Mouse (Mus musculus) T-helper 1 cell (primary cell): ENCODE data around the gene Sar1b.
"Not testable (repeated sequence)": the region's sequence is repeated elsewhere in the genome, so short reads cannot be mapped to it uniquely, and the experiment has no call there.

Experiments used
- in situ Hi-C: fragments of 300-600 bp; cut with MboI, MseI; formaldehyde crosslinking; loops from one replicate; pipeline ENCODE4 v1.15.1; 2025; ENCODE audit warnings: high pct_unique_total_duplicates

The Sar1b gene

DNA sequence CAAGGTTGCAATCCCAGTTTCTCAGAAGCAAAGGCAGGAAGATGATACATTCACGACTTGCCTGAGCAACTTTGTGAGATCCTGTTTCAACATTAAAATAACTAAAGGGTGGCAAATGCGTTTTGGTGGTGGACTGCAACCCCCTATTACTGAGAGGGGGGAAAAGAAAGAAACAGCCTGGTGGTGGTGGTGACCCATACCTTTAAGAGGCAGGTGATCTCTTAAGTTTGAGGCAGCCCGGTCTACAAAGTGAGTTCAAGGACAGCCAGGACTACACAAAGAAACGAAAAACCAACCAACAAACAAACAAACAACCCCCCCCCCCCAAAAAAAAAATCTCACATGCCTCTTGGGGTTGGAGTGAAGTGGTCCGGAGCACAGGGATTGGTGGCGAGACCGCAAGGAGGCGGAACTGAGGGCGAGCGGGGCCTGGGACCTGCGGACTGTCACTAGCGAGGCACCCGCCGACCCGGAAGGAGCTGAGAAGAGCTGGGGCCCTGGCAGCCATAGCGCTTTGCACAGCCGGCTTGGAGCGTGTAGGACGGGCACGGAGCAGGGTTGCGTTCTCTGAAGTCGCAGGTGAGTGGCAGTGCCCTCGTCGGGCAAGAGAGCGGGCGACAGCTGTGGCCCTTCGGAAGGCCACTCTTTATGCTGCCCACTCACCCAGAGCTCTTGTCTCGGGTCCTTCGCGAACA, at the start of gene Sar1b, which contains the start of gene Sec24a:
Sar1b (plus strand) TSS at position 475 of the 695 bp plus-strand sequence.
Sec24a (minus strand) TSS at position 422 of the 695 bp plus-strand sequence.
- in situ Hi-C loops, result no loop called here

DNA sequence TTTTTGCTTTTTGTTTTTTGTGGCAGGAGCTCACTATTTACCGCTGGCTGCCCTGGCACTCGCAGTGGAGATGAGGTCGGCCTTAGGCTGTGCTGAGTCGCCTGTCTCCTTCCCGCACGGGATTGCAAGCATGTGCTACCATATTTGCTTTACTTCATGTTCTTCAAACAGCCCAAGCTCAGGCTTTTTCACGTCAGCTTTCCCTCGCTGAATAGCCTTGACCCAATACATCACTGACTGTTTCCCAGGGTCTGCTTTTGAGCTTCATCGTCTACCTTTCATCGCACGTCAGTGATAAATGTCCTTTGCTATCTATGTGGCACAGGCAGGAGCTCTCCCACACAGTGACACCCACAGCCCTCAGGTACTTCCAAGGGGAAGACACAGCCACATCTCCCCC, 42.4 kb upstream of the Sar1b start:
- in situ Hi-C loops, result no loop called here

DNA sequence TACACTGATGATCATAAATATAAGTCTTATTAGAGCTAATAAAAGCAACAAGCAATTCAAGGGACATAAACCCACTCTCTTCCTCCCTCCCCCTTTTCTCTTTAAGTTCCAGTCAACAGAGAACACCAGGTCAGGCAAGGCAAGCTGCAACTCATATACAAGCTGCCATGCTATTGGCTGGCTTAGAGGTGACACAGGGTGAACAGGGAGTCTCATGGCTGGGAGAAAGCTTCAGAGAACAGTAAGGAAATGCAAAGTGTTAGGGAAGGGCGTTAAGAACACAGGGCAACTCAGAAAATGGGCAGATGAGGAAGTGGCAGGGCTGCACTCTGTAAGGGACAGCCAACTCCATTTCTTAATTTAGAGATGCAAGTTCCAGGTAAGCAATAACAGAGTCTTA, 30.6 kb upstream of the Sar1b start:
- in situ Hi-C loops, result no loop called here

DNA sequence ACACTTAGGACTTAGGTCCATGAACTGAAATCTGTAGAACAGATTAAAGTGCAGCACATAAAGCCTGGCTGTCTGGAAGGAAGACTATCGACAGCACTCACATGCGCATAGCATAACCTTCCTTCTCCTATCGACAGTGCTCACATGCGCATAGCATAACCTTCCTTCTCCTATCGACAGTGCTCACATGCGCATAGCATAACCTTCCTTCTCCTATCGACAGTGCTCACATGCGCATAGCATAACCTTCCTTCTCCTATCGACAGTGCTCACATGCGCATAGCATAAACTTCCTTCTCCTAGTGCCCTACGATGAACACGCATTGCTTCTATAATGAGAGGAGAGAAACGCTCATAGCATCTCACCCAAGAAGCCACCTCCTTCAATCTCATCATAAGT, 29.3 kb upstream of the Sar1b start:
- in situ Hi-C loops, result not testable (repeated sequence)

DNA sequence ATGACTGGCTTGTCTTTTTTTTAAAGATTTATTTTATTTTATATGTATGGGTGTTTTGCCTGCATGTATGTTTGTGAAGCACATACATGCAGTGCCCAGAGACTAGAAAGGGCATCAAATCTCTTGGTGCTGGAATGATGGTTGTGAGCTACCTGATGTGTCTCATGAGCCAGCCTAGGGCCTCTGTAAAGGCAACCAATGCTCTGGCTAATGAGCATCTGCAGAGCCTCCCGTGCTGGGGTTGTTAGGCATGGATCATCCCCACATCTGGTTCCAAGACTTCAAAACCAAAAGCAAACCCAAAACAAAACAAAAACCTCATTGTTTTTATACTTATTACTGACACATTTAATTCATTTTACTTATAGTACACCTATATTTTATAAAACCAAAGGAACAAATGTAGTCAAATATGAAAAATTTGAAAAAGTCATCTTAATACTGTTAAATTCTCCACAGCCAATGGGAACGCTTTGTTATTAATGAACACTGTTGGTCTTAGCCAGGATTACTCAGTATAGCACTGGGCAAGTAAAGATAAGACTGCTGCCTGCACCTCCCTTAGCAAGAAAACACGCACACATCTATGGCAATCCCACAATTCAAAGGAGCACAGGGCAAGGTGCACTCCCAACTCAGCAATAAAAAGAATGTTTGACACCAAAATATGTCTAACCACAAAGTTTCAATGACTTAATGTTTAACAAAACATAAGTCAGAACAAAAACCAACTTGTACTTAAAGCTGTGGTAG, 24.7 kb upstream of the Sar1b start:
- in situ Hi-C loops, result no loop called here

DNA sequence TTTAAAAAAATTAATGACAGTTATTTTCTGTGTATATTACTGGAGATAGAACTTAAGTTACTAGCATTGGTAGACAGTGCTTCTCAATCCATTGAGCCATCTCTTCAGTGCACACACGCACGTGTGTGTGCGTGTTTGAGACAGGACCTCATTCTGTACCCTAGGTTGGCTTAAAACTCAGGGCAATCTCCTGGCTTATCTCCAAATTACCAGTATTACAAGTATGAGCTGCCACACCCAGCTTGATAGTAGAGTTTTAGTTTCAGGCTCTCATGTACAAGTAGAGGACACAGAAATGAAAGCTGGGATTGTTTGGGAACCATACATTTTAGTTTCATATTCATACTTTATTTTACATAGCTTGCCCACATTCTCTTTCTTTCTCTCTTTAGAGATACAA, 22.8 kb upstream of the Sar1b start:
- in situ Hi-C loops, result no loop called here

DNA sequence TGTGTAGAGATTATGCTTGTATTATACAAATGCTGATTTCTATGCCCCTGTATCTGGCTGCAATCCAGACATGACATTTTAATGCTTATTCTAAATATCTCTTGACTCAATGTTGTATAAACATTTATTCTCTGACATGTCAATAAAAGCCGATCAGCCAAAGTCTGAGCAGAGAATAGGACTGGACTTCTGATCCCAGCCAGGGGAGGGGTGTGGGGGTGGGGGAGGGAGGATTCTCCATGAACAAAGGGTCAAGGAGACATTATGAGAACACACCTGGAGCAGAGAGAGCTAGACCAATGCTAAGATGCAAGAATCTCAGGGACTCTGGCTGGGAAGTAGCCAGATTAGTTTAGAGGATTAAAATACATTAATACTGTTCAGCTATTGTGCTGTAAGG, 17.4 kb upstream of the Sar1b start:
- in situ Hi-C loops, result no loop called here

DNA sequence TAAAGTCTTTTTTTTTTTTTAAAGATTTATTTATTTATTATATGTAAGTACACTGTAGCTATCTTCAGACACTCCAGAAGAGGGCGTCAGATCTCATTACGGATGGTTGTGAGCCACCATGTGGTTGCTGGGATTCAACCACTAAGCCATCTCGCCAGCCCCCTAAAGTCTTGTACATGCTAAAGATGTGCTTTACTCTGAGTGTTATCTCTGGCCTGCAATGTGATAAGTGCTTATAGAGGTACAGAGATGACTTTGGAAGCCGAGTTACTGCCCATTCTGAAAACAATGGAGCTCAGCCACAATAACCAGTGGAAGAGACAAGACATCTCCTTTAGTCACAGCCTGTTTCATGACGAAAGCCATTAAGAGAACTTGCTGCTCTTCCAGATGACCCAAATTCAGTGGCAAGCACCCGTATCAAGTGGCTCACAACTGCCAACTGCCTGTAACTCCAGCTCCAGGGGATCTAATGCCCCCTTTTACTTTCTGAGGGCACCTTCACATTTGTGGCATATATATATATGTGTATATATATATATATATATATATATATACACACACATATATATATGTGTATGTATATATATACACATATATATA, 11.8 kb upstream of the Sar1b start:
- in situ Hi-C loops, result not testable (repeated sequence)

DNA sequence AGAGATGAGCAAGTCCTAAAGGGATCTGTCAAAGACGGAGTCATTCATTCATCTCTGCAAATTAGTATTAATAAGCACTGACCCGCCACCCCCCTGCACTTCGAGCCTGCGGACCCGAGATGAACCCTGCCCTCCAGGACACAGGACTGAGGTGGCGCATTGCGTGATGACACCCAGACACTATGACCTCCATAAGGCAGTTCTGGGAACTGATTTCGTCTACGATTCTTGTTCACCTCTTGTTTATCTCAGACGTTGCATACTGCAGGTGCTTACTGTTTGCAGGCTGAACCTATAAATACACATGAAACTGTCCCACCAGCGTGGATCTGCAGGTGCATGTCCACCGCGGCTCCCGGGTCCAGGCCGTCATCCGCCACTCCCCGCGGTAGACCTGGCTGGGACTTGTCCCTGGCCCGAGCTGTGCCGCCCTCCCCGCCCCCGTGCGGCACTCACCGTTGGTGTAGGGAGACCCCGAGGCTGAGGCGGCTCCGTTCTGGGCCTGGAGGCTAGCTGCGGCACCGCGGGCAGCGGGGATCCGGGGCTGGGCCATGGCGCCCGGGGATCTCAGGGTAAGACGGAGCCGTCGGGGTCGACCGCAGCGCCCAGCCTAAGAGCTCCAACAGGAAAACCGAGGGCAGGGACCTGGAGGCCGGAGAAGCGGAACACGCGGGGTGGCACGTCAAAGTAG, 7.7 kb upstream of the Sar1b start:
- in situ Hi-C loops, result no loop called here

DNA sequence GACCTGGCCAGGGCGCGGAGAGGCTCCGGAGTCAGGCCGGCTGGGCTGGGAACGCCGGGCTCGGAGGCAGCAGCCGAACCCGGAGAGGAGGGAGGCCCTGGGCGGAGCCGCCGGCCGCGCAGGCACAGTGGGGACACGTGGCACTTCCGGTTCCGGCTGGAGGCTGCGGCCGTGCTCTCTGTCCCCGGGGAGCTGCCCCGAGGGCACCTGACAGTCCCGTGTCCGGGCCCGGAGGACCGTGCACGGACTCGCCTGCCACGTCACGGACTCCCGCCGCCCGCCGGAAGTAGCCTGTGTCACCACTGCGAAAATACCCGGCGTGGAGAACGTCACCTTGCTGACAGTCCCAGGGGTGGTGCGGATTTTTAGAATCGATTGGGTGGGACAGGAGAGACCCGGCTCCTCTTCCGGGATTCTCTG, 7.1 kb upstream of the Sar1b start:
- in situ Hi-C loops, result no loop called here

DNA sequence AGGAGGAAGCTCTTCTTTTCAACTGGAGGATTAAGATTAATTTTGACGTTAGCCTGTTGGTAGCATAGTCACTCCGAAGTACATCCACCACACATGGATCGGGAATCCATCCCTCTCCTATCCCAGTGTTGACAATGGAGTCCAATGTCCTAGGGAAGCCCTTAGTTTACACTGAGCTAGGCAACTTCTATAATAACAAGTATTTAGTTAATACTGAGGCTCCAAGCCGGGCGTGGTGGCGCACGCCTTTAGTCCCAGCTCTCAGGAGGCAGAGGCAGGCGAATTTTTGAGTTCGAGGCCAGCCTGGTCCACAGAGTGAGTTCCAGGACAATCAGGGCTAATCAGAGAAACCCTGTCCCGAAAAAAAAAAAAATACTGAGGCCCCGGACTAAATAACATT, 6.5 kb upstream of the Sar1b start:
- in situ Hi-C loops, result no loop called here

DNA sequence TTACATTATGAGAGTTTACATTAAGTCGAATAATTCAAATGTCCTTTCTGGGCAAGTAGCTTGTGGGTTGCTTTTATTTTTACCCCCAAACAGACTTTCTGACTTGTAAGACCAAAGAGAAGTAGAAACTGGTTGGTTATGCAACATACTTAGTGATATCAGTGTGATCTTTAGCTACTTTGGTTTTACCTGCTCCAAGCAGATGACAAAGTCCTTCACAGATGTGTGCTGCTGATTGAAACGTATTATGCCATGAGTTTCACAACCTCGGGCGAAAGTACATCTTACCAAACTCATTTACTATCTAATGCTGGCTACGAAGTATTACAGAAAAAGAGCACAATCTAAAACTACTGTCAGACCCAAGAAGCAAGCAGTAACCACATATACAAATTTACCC, 5.9 kb upstream of the Sar1b start:
- in situ Hi-C loops, result no loop called here

DNA sequence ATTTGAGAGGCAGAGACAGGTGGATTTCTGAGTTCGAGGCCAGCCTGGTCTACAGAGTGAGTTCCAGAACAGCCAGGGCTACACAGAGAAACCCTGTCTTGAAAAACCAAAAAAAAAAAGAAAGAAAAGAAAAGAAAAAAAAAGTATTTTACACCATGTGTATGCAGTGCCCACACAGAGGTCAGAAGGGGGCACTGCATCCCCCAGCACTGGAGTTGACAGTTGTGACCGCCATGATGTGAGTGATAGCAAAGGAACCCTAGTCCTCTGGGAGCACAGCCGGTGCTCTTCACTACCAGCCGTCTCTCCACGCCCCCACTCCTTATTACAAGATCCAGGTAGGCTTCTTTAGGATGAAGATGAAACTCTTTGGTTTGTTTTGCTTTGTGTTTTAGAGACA, 5.3 kb upstream of the Sar1b start:
- in situ Hi-C loops, result not testable (repeated sequence)

DNA sequence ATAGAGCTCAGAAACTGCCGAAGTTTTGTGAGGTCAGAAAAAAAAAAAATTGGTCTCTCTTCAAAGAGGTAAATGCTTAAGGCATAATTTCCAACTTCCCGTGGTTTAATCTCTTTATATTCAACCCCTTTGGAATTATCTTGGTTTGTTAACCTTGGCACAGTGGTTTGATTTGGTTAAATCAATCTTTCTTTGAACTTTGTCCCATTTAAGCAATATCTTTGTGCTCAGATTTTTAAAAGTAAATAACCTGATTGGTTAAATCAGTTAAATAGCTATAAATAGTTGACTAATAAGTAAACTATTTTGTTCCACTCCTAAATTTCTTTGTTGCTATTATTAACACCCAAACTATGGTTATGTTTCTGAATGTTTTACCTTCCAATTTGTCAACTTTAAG, 4.2 kb upstream of the Sar1b start:
- in situ Hi-C loops, result no loop called here

DNA sequence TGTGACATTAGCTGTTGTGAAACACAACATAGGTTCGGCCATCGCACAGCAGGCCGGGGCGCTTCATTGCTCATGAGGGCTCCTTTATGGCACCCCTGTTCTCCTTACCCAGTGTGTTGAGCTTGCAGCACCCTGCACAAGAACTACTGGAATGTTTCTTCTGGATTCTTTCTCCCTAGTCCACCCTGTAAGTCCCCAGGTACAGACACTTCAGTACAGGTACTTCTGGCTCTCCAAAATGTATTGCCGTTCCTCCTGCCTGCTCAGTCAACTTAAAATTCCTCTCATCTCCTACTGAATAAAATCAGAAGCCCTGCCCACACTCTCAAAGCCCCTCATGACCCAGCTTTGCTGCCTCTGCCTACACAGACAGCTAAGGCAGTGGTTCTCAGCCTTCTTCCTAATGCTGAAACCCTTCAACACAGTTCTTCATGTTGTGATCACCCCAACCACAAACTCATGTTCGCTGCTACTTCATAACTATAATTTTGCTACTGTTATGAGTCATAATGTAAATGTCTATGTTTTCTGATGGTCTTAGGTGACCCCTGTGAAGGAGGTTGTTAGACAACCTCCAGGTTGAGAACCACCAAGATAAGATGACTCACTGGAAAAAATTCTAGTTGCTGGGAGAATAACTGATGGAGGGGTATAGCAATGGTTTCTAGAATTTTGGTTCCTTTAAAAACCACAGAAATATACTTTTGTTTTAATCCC, 3.4 kb upstream of the Sar1b start:
- in situ Hi-C loops, result no loop called here

DNA sequence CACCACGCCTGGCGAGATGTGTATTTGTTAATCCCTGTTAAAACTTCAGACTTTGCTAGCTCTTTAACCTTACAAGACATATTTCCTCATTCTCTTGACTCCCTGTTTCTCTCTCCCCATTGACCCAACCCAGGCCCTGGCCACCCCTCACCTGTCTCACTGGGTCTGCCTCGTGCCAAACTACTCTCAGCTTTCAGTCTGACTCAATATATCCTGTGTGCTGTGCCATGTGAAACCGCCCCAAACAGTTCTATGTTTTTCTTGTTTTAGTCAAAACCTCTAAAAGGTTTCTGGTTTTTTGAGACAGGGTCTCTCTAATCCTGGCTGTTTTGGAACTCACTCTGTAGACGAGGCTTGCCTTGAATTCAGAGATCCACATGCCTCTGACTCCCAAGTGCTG, 2.2 kb upstream of the Sar1b start:
- in situ Hi-C loops, result no loop called here

DNA sequence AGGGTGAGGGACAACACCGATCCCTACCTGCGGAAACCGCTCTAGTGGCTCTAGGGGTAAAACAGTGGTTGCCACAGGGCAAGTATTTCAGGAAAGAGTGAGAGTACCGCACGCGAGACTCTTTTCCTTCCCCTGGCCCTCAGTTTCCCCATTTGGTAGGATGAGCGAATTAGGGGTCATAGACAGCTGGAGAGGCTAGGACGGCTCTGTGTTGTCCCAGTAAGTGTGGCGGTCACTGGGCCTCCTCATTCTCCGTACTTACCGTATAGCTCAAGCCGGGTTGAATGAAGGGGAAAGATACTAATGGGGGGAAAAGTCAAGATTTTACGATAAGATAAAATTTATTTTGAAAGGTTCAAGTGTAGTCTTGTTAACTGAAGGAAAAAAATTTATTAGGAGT, 468 bp downstream of the Sar1b start:
- in situ Hi-C loops, result no loop called here

DNA sequence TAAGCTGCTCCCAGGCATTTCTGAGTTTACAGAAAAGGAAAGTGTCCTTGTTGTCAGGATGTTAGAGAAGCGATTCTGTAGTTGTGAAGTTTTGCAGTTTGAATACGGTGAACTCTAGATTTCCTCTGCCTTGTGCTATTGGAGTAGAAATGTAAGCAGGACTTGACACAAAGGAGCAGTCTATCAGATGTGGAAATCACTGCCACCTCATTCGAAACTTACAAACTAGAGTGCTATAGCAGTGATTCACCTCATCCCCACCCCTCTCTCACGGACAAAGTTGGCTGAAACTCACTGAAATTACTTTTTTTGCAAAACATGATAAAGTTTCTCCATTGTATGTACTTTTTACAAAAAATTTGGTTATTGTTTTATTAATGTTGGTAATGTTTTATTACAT, 1.3 kb downstream of the Sar1b start:
- in situ Hi-C loops, result no loop called here

DNA sequence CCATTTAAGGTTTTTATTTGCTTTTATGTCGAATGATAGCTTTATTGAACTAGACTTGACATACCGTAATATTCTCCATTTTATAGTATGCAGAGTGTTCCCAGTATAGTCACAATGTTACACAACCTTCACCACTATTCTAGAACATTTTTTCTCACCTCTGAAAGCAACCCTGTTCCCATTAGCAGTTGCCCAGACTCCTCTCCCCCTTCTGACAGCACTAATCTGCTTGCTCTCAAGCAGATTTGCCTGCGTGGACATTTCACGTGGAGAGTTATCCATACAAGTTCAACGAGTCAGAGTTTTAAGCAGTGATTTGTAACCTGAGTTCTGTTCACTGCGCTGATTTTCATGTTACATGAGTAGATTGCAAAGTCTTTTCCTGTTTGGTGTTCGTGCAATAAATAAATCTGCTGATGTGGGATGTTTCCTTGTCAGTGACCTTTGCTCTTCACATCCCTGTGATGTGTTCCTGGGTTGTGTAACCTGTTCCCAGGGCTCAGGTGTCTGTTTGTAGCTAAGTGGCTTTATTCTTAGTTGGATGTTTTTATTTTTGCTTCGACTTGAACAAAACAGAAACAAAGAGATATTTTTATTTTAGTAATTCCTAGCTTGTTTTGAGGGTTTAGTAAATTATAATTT, 4.2 kb downstream of the Sar1b start:
- in situ Hi-C loops, result no loop called here

DNA sequence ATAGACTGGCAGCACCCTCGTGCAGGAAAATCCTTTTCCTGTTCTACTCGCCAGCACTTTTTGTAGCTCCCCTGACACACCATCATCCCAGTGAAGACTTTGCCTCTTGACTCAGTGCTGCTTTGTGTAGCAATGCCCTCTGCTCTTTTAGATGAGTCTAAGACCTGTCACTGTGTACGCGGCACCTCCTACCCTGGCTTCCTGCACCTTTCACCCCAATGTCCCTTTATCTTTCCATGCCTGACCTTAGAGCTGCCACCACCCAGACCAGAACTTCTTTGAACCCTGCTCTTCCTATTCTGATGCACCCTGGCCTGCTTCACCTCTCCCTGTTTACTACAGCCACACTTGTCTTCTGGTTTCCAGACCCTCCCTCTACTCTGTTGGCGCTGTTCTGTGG, 4.8 kb downstream of the Sar1b start:
- in situ Hi-C loops, result no loop called here

DNA sequence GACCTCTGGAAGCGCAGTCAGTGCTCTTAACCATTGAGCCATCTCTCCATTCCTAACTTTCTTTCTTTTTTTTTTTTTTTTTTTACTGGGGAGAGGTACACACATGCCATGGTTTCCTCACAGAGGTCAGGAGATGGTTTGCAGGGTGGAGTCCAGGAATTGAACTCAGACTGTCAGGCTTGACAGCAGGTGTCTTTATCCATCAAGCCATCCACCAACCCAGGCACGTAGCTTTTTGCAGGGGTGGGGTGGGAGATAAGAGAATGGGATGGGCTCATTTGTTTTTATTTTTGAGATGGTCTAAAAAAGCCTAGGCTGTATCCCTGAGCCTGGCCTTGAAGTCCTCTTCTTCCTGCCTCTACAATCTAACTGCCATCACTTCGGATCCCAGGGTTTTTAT, 12.0 kb downstream of the Sar1b start:
- in situ Hi-C loops, result no loop called here
